Mouse (Mus musculus): ENCODE measurements around the gene Eea1. TPM values are rescaled to one million over a fixed set of nuclear protein-coding genes. Genes with fewer than 3 reads are reported as not detected.

The Eea1 gene
- polyA plus RNA-seq, 1 experiment from 2014 or later = 14.4 TPM

GRCm38 (mm10) chr10:95941768-95942425, 1.4 kb downstream of the Eea1 start:
- peak overlapping the region; percentile 77 for H3K4me3 ChIP-seq (ENCODE audit: low read depth, low read length)
- no peak overlapping the region for H3K27ac ChIP-seq (ENCODE audit: low read depth, low read length)
- no peak overlapping the region; the same call in 1 of the 2 replicates for H3K9ac ChIP-seq (ENCODE audit: low read depth, low read length)
- peak overlapping the region; percentile 81 for H3K4me2 ChIP-seq
- peaks cover 3% of the 10 kb centered on the region for H3K36me3 ChIP-seq (ENCODE audit: control insufficient read depth, insufficient read depth, low read length)
- DNase-seq (ENCODE audit: low spot score) = no peak
- ATAC-seq (replicated peaks; ENCODE audit: low FRiP score) = no peak
- 31% methylated on average over 6 of the region's 6 CpGs for WGBS
- no peaks in the 10 kb centered on the region for H3K27me3 ChIP-seq (replicated peaks; ENCODE audit: control insufficient read depth, insufficient read depth, low read length)
- no peaks in the 10 kb centered on the region for H3K9me3 ChIP-seq (ENCODE audit: control insufficient read depth, low read length)
- H3K4me1 ChIP-seq (replicated peaks; ENCODE audit: control insufficient read depth, insufficient read depth, low read length) = peaks cover 15% of the 10 kb centered on the region; the same call in 1 of the 2 replicates

GRCm38 (mm10) chr10:95945086-95945485, 4.6 kb downstream of the Eea1 start:
- ATAC-seq (replicated peaks; ENCODE audit: low FRiP score) (no peak), DNase-seq (ENCODE audit: low spot score) (no peak)
- Histone ChIP-seq H3K9ac (ENCODE audit: low read depth, low read length) (no peak overlapping the region), H3K9me3 (ENCODE audit: control insufficient read depth, low read length) (no peaks in the 10 kb centered on the region), H3K4me1 (replicated peaks; ENCODE audit: control insufficient read depth, insufficient read depth, low read length) (peaks cover 9% of the 10 kb centered on the region; the same call in 1 of the 2 replicates), H3K4me3 (ENCODE audit: low read depth, low read length) (no peak overlapping the region), H3K36me3 (ENCODE audit: control insufficient read depth, insufficient read depth, low read length) (peaks cover 3% of the 10 kb centered on the region), H3K27me3 (replicated peaks; ENCODE audit: control insufficient read depth, insufficient read depth, low read length) (no peaks in the 10 kb centered on the region), H3K27ac (ENCODE audit: low read depth, low read length) (no peak overlapping the region), H3K4me2 (no peak overlapping the region)
- WGBS = 87% methylated on average over 1 of the region's 1 CpGs

DNA sequence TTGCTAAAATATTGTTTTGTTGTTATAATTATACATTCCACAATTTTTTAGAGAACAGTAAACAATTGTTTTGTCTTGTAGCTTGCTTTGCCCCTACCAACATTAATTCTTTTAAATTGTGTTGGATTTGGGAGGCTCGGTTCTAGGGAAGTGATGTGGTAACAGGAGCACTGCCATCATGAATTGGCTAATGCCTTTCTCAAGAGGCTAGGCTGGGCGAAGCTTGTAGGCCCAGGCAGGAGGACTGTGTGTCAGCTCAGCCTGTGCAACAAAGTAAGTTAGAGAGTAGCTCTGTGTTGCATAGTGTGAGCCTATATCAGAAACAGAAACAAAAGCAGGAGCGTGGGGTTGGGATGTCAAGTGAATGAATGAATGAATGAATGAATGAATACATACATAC, 9.0 kb downstream of the Eea1 start:
- 90% methylated on average over 3 of the region's 3 CpGs for WGBS
- DNase-seq (ENCODE audit: low spot score) (no peak), ATAC-seq (replicated peaks; ENCODE audit: low FRiP score) (no peak)
- Histone ChIP-seq H3K27me3 (replicated peaks; ENCODE audit: control insufficient read depth, insufficient read depth, low read length) (no peaks in the 10 kb centered on the region), H3K4me1 (replicated peaks; ENCODE audit: control insufficient read depth, insufficient read depth, low read length) (no peaks in the 10 kb centered on the region), H3K4me2 (no peak overlapping the region), H3K4me3 (ENCODE audit: low read depth, low read length) (no peak overlapping the region), H3K27ac (ENCODE audit: low read depth, low read length) (no peak overlapping the region), H3K9ac (ENCODE audit: low read depth, low read length) (no peak overlapping the region), H3K9me3 (ENCODE audit: control insufficient read depth, low read length) (no peaks in the 10 kb centered on the region), H3K36me3 (ENCODE audit: control insufficient read depth, insufficient read depth, low read length) (no peaks in the 10 kb centered on the region)

GRCm38 (mm10) chr10:95950194-95950593, 9.7 kb downstream of the Eea1 start:
- H3K27ac ChIP-seq (ENCODE audit: low read depth, low read length) = no peak overlapping the region
- no peaks in the 10 kb centered on the region for H3K4me1 ChIP-seq (replicated peaks; ENCODE audit: control insufficient read depth, insufficient read depth, low read length)
- no peak overlapping the region for H3K4me3 ChIP-seq (ENCODE audit: low read depth, low read length)
- WGBS = 81% methylated on average over 5 of the region's 5 CpGs
- no peak overlapping the region for H3K4me2 ChIP-seq
- H3K9me3 ChIP-seq (ENCODE audit: control insufficient read depth, low read length) = no peaks in the 10 kb centered on the region
- DNase-seq (ENCODE audit: low spot score) (no peak), ATAC-seq (replicated peaks; ENCODE audit: low FRiP score) (no peak)
- H3K9ac ChIP-seq (ENCODE audit: low read depth, low read length) = no peak overlapping the region
- H3K27me3 ChIP-seq (replicated peaks; ENCODE audit: control insufficient read depth, insufficient read depth, low read length) = no peaks in the 10 kb centered on the region
- H3K36me3 ChIP-seq (ENCODE audit: control insufficient read depth, insufficient read depth, low read length) = no peaks in the 10 kb centered on the region

GRCm38 (mm10) chr10:95950797-95951196, 10.3 kb downstream of the Eea1 start:
- Histone ChIP-seq H3K9me3 (ENCODE audit: control insufficient read depth, low read length) (no peaks in the 10 kb centered on the region), H3K36me3 (ENCODE audit: control insufficient read depth, insufficient read depth, low read length) (no peaks in the 10 kb centered on the region), H3K4me1 (replicated peaks; ENCODE audit: control insufficient read depth, insufficient read depth, low read length) (no peaks in the 10 kb centered on the region), H3K27ac (ENCODE audit: low read depth, low read length) (no peak overlapping the region), H3K4me2 (no peak overlapping the region), H3K27me3 (replicated peaks; ENCODE audit: control insufficient read depth, insufficient read depth, low read length) (no peaks in the 10 kb centered on the region), H3K9ac (ENCODE audit: low read depth, low read length) (no peak overlapping the region), H3K4me3 (ENCODE audit: low read depth, low read length) (no peak overlapping the region)
- ATAC-seq (replicated peaks; ENCODE audit: low FRiP score) (0 out of 2 replicates have a peak, but pooled peaks have one; percentile 45), DNase-seq (ENCODE audit: low spot score) (no peak)
- WGBS = 83% methylated on average over 4 of the region's 4 CpGs

- DNase-seq (ENCODE audit: low spot score) (no peak), ATAC-seq (replicated peaks; ENCODE audit: low FRiP score) (no peak)
- Histone ChIP-seq H3K27ac (ENCODE audit: low read depth, low read length) (no peak overlapping the region), H3K4me3 (ENCODE audit: low read depth, low read length) (no peak overlapping the region), H3K9me3 (ENCODE audit: control insufficient read depth, low read length) (no peaks in the 10 kb centered on the region), H3K27me3 (replicated peaks; ENCODE audit: control insufficient read depth, insufficient read depth, low read length) (no peaks in the 10 kb centered on the region), H3K4me2 (no peak overlapping the region), H3K36me3 (ENCODE audit: control insufficient read depth, insufficient read depth, low read length) (no peaks in the 10 kb centered on the region), H3K4me1 (replicated peaks; ENCODE audit: control insufficient read depth, insufficient read depth, low read length) (no peaks in the 10 kb centered on the region), H3K9ac (ENCODE audit: low read depth, low read length) (no peak overlapping the region)
- 91% methylated on average over 2 of the region's 2 CpGs for WGBS
Measured at GRCm38 (mm10) chr10:95951346-95951745, 10.9 kb downstream of the Eea1 start.

- ATAC-seq (replicated peaks; ENCODE audit: low FRiP score) (no peak), DNase-seq (ENCODE audit: low spot score) (no peak)
- H3K4me2 ChIP-seq = no peak overlapping the region
- no peak overlapping the region for H3K4me3 ChIP-seq (ENCODE audit: low read depth, low read length)
- no peak overlapping the region for H3K9ac ChIP-seq (ENCODE audit: low read depth, low read length)
- no peak overlapping the region for H3K27ac ChIP-seq (ENCODE audit: low read depth, low read length)
- no peaks in the 10 kb centered on the region for H3K27me3 ChIP-seq (replicated peaks; ENCODE audit: control insufficient read depth, insufficient read depth, low read length)
- H3K36me3 ChIP-seq (ENCODE audit: control insufficient read depth, insufficient read depth, low read length) = no peaks in the 10 kb centered on the region
- H3K4me1 ChIP-seq (replicated peaks; ENCODE audit: control insufficient read depth, insufficient read depth, low read length) = no peaks in the 10 kb centered on the region
- 81% methylated on average over 2 of the region's 2 CpGs for WGBS
- no peaks in the 10 kb centered on the region for H3K9me3 ChIP-seq (ENCODE audit: control insufficient read depth, low read length)
Measured at GRCm38 (mm10) chr10:95956629-95957028, 16.2 kb downstream of the Eea1 start.

DNA sequence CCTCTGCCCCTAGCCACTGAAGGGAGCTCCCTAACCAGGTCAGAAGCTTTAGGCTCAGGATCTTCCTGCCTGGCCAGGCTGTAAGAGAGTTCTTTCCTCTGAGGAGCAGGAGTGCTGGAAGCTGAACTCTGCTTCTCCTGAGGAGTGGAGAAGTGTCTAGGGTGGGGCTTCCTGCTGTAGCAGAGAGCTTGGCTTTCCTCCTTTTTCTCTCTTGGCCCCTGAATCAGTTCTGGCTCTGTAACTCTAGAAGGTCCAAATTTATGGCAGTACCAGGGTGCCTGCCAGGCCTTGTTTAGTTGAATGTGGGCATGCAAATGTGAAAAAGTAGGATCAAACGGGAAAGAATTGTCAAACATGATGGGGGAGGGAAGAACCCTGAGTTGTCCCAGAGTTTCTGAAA, 17.1 kb downstream of the Eea1 start:
- Histone ChIP-seq H3K4me2 (no peak overlapping the region), H3K36me3 (ENCODE audit: control insufficient read depth, insufficient read depth, low read length) (no peaks in the 10 kb centered on the region), H3K27me3 (replicated peaks; ENCODE audit: control insufficient read depth, insufficient read depth, low read length) (no peaks in the 10 kb centered on the region), H3K4me1 (replicated peaks; ENCODE audit: control insufficient read depth, insufficient read depth, low read length) (no peaks in the 10 kb centered on the region), H3K27ac (ENCODE audit: low read depth, low read length) (no peak overlapping the region), H3K9ac (ENCODE audit: low read depth, low read length) (no peak overlapping the region), H3K4me3 (ENCODE audit: low read depth, low read length) (no peak overlapping the region), H3K9me3 (ENCODE audit: control insufficient read depth, low read length) (no peaks in the 10 kb centered on the region)
- WGBS = 71% methylated on average over 1 of the region's 1 CpGs
- no peak for ATAC-seq (replicated peaks; ENCODE audit: low FRiP score)
- no peak for DNase-seq (ENCODE audit: low spot score)

DNA sequence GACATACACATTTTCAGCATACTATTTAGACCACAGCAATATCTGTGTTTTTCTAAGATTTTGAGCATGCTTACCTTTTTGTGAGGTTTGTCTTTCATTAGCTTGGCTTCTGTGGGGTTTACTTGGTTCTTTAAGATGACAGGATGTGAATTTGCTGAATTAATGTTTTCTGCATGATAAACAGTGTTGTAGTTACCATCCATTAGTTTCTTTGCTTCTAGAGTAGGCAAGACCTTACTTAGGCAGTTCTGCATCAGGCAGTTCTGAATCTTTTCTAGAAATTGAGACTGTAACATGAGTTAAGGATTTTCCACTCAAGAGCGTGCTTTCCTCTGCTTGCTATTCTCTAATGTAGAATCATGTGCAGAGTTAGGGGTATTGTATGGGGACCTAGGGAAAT, 24.2 kb downstream of the Eea1 start:
- ATAC-seq (replicated peaks; ENCODE audit: low FRiP score) (no peak), DNase-seq (ENCODE audit: low spot score) (no peak)
- WGBS = 94% methylated on average over 1 of the region's 1 CpGs
- H3K4me2 ChIP-seq = no peak overlapping the region
- no peak overlapping the region for H3K27ac ChIP-seq (ENCODE audit: low read depth, low read length)
- H3K27me3 ChIP-seq (replicated peaks; ENCODE audit: control insufficient read depth, insufficient read depth, low read length) = no peaks in the 10 kb centered on the region
- H3K4me3 ChIP-seq (ENCODE audit: low read depth, low read length) = no peak overlapping the region
- no peak overlapping the region for H3K9ac ChIP-seq (ENCODE audit: low read depth, low read length)
- H3K9me3 ChIP-seq (ENCODE audit: control insufficient read depth, low read length) = no peaks in the 10 kb centered on the region
- H3K36me3 ChIP-seq (ENCODE audit: control insufficient read depth, insufficient read depth, low read length) = no peaks in the 10 kb centered on the region
- H3K4me1 ChIP-seq (replicated peaks; ENCODE audit: control insufficient read depth, insufficient read depth, low read length) = no peaks in the 10 kb centered on the region

All from liver, embryonic 11.5 days (tissue).